Mouse (Mus musculus): ENCODE data around the gene Tmod2.

DNA sequence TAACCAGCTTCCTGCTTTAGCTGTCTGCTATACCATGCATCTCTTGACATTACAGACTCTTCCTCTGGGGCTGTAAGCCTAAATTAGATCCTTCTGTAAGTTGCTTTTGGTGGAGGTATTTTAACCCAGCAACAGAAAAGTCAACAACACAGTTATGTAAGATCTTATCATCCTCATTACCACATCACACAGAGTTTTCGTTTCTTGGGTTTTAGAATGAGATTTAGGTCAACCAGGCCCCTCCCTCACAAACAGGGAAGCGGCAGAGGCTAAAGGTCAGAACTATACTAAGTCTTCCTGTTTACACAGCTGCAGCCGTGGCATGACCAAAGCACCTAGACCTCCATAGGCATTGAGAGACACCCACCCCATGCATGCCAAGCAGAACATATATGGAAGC lies 34.3 kb upstream of the Tmod2 start:
- TF ChIP-seq GATA1 (IDR thresholded peaks at IDR 0.05; ENCODE audit: low read depth, low read length): no peak
- TF ChIP-seq TAL1 (IDR thresholded peaks at IDR 0.05; ENCODE audit: low read length): no peak
- no peak for TF ChIP-seq CTCF (IDR thresholded peaks at IDR 0.05 in 2 of 3, conservative IDR thresholded peaks at IDR 0.05 in 1 of 3; ENCODE audit: control insufficient read depth in 1 of 3, insufficient read depth in 1 of 3, low read depth in 2 of 3, low read length in 3 of 3, poor library complexity in 1 of 3, severe bottlenecking in 1 of 3)
- TF ChIP-seq UBTF (IDR thresholded peaks at IDR 0.05; ENCODE audit: borderline replicate concordance, insufficient read depth, low read depth, low read length): no peak
- no peak for TF ChIP-seq POLR2AphosphoS2 (IDR thresholded peaks at IDR 0.05; ENCODE audit: low read length)

All from MEL (cell line).